Mouse (Mus musculus) neural tube, embryonic 11.5 days (tissue): ENCODE results near the gene Gm36079. TPM values are rescaled to one million over a fixed set of nuclear protein-coding genes. Genes with fewer than 3 reads are reported as not detected.
"Not testable (repeated sequence)": the region's sequence is repeated elsewhere in the genome, so short reads cannot be mapped to it uniquely, and the experiment has no call there.

Experiments
- ATAC-seq: fragments of 200-750 bp; cut with Nextera tagmentation; 2 replicates; pipeline ENCODE4 v1.8.0; 2017; ENCODE audit warnings: moderate number of reproducible peaks, mild to moderate bottlenecking, moderate TSS enrichment, moderate library complexity; ENCODE audit not compliant: insufficient read depth, low FRiP score, low TSS enrichment
- DNase-seq: peaks from one replicate; pipeline ENCODE4 v3.0.0-alpha.2; 2015; ENCODE audit warnings: low spot score
- H3K27ac ChIP-seq: fragments of 300-500 bp; sonication (generic); 2 replicates; pipeline ENCODE4 v1.5.1; 2014; ENCODE audit warnings: low read depth, mild to moderate bottlenecking, low read length
- H3K27me3 ChIP-seq: fragments of 300-500 bp; sonication (generic); 2 replicates; pipeline ENCODE4 v1.6.1; 2014; ENCODE audit warnings: mild to moderate bottlenecking, low read length, mixed read lengths; ENCODE audit not compliant: control insufficient read depth, insufficient read depth
- H3K36me3 ChIP-seq: fragments of 300-500 bp; sonication (generic); 2 replicates; pipeline ENCODE4 v1.6.1; 2014; ENCODE audit warnings: mild to moderate bottlenecking, low read length, moderate library complexity, mixed read lengths; ENCODE audit not compliant: control insufficient read depth, insufficient read depth
- H3K4me1 ChIP-seq: fragments of 300-500 bp; sonication (generic); 2 replicates; pipeline ENCODE4 v1.6.1; 2014; ENCODE audit warnings: low read length, mixed read lengths; ENCODE audit not compliant: control insufficient read depth, insufficient read depth
- H3K4me2 ChIP-seq: fragments of 300-500 bp; sonication (generic); 2 replicates; pipeline ENCODE4 v1.6.1; 2014; ENCODE audit warnings: low read depth, mild to moderate bottlenecking, moderate library complexity
- H3K4me3 ChIP-seq: fragments of 300-500 bp; sonication (generic); 2 replicates; pipeline ENCODE4 v1.5.1; 2014; ENCODE audit warnings: low read depth, low read length
- H3K9ac ChIP-seq: fragments of 300-500 bp; sonication (generic); 2 replicates; pipeline ENCODE4 v1.6.1; 2014; ENCODE audit warnings: mild to moderate bottlenecking, low read length
- H3K9me3 ChIP-seq: fragments of 300-500 bp; sonication (generic); 2 replicates; pipeline ENCODE4 v1.6.1; 2016; ENCODE audit warnings: low read length; ENCODE audit not compliant: control insufficient read depth
- WGBS: fragments of 180-500 bp; shearing (Covaris S2); extraction: QIAGEN DNeasy Blood & Tissue Kit; methylation state at CpG from one replicate; pipeline ENCODE4 v1.1.7; 2014; 5-methylcytosine and 5-hydroxymethylcytosine counted together
- polyA plus RNA-seq: library from polyadenylated mRNA; unstranded; fragments of >200 nt; fragmentation: Nextera tagmentation; extraction: Ambion mirVana; gene quantifications from 2 replicates; pipeline ENCODE4 v1.2.1, GENCODE M21; 2014

Gene Gm36079
- polyA plus RNA-seq, result not detected in 2 replicates

DNA sequence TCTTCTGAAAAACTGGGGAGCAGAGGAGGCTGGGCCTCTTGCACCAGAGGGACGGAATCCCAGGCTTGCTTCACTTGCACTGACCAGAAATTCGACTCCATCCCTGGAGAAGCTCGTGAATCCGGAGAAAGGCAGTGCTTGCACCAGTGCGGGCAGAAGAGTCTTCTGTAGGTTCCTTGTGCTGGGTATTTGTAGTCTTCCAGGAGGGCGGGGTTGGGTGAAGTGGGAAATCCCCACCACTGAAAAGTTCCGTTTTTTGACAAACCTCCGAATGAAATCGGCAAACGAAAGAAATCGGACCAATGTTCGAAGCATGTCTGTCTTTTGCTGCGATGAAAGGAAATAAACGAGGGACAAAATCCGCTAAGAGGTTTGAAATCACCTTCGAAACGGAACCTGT is at the start of gene Gm36079:
TSS of gene Gm36079 (minus strand) at position 101 of the 400 bp plus-strand sequence.
- not testable (repeated sequence) for H3K27ac ChIP-seq, H3K4me2 ChIP-seq, H3K36me3 ChIP-seq, DNase-seq, H3K4me3 ChIP-seq, H3K4me1 ChIP-seq, H3K9me3 ChIP-seq, ATAC-seq, H3K9ac ChIP-seq
- peaks cover 12% of the 10 kb centered on the region for H3K27me3 ChIP-seq
- no CpG with 5 or more reads among the region's 17 CpGs for WGBS

DNA sequence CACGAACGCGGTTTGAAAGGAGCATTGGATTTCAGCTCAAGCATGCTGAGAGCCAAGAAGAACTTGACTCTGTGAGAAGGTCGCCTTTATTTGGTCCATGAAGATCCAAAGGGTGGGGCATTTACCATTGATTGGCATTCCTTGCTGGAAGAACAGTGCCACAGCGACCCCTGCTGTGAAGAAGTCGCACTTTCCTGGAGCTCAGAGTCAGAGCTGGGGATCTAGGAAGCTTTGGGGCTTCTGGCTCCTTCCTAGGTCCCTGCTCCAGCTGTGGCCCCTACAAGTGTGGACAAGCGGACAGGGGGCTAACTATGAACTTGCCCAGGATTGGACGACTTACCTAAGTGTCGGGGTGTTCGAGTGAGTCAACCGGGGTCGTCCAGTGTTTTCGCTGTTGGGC is 44.1 kb upstream of the Gm36079 start:
- not testable (repeated sequence) for H3K27me3 ChIP-seq, H3K4me1 ChIP-seq, H3K9ac ChIP-seq, H3K4me2 ChIP-seq, H3K9me3 ChIP-seq, H3K4me3 ChIP-seq, H3K36me3 ChIP-seq, H3K27ac ChIP-seq, DNase-seq
- peak; percentile 58 for ATAC-seq
- WGBS, result no CpG with 5 or more reads among the region's 13 CpGs

GRCm38 (mm10) chr13:120070012-120070598 is 43.3 kb upstream of the Gm36079 start:
- not testable (repeated sequence) for DNase-seq, H3K27ac ChIP-seq

DNA sequence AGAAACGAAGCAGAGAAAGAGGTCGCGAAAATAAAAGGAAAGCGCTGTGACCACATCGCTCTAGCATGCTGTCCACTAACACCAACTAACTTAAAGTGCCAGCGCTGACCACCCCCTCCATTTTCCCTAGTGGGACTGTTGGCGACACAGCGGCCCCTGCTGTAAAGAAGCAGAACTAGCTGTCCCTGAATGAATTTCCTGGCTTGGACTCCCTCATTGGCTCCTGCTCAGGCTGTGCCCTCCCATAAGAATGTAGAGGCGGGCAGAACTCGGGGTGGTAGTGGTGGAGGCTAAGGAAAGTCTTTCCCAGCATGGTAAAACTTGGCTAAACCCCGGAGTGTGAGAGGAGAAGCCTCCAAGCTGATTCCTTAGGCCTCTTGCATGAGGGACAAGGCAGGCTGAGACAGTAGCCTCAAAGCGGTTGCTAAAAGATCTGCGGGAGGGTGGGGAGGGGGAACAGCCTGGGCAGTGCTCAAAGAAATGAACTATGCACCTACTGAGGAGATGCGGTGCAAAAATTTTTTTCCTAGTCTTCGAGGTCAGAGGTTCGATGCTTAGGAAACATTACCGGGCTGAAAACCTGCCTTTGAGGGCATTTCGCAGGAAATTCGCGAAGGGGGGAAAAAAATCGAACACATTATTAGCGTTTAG is 36.8 kb upstream of the Gm36079 start:
- not testable (repeated sequence) for H3K4me2 ChIP-seq, DNase-seq, H3K4me3 ChIP-seq, H3K4me1 ChIP-seq, H3K27me3 ChIP-seq, H3K27ac ChIP-seq, H3K9me3 ChIP-seq, H3K36me3 ChIP-seq, H3K9ac ChIP-seq
- no CpG with 5 or more reads among the region's 22 CpGs for WGBS
- ATAC-seq, result peak; percentile 92

More at GRCm38 (mm10) chr13:120070012-120070598, 43.3 kb upstream of the Gm36079 start:
- not testable (repeated sequence) for H3K36me3 ChIP-seq, H3K27me3 ChIP-seq, ATAC-seq, H3K9me3 ChIP-seq, H3K9ac ChIP-seq, H3K4me1 ChIP-seq, H3K4me3 ChIP-seq, H3K4me2 ChIP-seq
- WGBS, result no CpG with 5 or more reads among the region's 12 CpGs

GRCm38 (mm10) chr13:120062903-120063302 is 36.1 kb upstream of the Gm36079 start:
- not testable (repeated sequence) for H3K4me3 ChIP-seq
- no CpG with 5 or more reads among the region's 4 CpGs for WGBS

GRCm38 (mm10) chr13:120052085-120052484 is 25.3 kb upstream of the Gm36079 start, which contains the start of gene Gm21188:
Gene Gm21188, minus strand, starts transcription at chr13:120052194.
- H3K4me1 ChIP-seq, H3K27me3 ChIP-seq, H3K4me3 ChIP-seq, ATAC-seq, H3K36me3 ChIP-seq, H3K9ac ChIP-seq, H3K27ac ChIP-seq, H3K4me2 ChIP-seq, DNase-seq, H3K9me3 ChIP-seq: not testable (repeated sequence)

More at GRCm38 (mm10) chr13:120062903-120063302, 36.1 kb upstream of the Gm36079 start:
- not testable (repeated sequence) for DNase-seq, H3K9me3 ChIP-seq, H3K4me1 ChIP-seq, H3K4me2 ChIP-seq, H3K9ac ChIP-seq, H3K27ac ChIP-seq, H3K36me3 ChIP-seq, ATAC-seq, H3K27me3 ChIP-seq

DNA sequence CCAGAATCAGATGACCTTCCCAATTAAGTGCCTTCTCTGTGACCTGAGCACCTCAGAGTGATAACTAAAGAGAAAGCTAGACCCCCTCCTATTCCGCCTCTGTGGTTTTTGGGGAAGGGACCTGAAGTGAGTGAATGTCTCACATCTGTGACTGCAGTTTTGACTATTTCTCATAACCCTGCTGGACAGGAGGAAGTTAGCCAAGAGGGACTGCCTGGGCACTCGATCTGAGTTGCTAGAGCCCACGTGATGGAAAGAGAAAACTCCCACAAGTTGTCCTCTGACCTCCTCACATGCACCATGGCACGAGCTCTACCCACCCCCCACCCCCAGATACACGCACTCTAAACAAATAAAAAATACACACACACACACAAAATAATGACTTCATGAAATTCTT is 21.8 kb upstream of the Gm36079 start:
- no CpG with 5 or more reads among the region's 5 CpGs for WGBS
- H3K4me1 ChIP-seq, H3K4me2 ChIP-seq, H3K27ac ChIP-seq, DNase-seq, H3K27me3 ChIP-seq, H3K36me3 ChIP-seq, H3K9me3 ChIP-seq, ATAC-seq, H3K4me3 ChIP-seq, H3K9ac ChIP-seq: not testable (repeated sequence)

GRCm38 (mm10) chr13:120048186-120048585 is 21.4 kb upstream of the Gm36079 start:
- H3K36me3 ChIP-seq, H3K9me3 ChIP-seq, H3K4me3 ChIP-seq, ATAC-seq, H3K4me2 ChIP-seq, H3K9ac ChIP-seq, H3K4me1 ChIP-seq, DNase-seq, H3K27ac ChIP-seq, H3K27me3 ChIP-seq: not testable (repeated sequence)
- WGBS, result no CpG with 5 or more reads among the region's 2 CpGs
